Mouse (Mus musculus) cerebellum, postnatal 25 days (tissue): Measurements from ENCODE around the gene Gpx3.
"Not testable (repeated sequence)": the region's sequence is repeated elsewhere in the genome, so short reads cannot be mapped to it uniquely, and the experiment has no call there.

Experiments
- DNase-seq, 2 experiments: peaks; one replicate each; pipeline ENCODE4 v3.0.0; 2021; ENCODE audit warnings: mixed read lengths in 2 of 2

The Gpx3 gene

DNA sequence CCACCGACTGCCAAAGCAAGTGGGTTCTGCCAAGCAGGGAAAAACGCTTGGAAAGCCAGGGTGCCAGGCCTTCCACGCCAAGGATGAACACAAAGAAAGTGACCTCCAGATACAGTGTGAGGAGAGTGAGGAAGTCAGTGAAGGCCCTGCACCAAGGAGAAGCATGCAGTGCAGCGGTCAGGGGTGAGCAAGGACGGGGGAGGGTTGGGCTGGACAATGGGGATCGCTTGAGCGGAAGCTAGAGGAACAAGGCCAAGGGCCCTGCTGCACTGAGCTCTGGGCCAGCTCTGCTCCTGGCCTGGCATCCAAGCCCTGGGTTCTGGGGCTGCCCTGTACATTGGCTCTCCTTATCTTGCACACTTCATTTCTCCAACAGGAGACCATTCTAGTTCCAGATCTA is 37.8 kb downstream of the Gpx3 start:
- DNase-seq: peak; percentile 63 to 69

GRCm38 (mm10) chr11:54944702-54945101 is 42.4 kb downstream of the Gpx3 start:
- no peak for DNase-seq

GRCm38 (mm10) chr11:54949717-54950116 is 47.5 kb downstream of the Gpx3 start:
- no peak for DNase-seq

DNA sequence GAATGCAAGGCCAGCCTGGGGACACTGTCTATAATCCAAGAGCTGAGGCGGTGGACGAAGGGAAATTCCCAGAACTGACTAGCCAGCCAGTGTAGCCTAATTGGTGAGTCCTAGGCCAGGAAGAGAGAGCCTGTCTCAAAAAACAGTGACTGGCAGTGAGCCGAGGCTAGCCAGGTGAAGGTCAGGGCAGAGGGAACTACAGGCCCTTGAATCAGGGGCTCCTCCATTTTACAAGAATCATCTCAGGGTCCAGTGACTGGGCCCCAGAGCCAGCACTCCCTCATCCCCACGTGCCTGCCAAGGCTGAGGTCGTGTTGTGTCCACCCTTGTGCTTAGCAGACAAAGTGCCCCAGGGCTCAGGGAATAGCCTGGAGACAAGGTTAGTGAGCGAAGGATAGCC is 48.4 kb downstream of the Gpx3 start:
- DNase-seq: no peak

GRCm38 (mm10) chr11:54952651-54953050 is 50.4 kb downstream of the Gpx3 start:
- peak; percentile 52 to 56 for DNase-seq

DNA sequence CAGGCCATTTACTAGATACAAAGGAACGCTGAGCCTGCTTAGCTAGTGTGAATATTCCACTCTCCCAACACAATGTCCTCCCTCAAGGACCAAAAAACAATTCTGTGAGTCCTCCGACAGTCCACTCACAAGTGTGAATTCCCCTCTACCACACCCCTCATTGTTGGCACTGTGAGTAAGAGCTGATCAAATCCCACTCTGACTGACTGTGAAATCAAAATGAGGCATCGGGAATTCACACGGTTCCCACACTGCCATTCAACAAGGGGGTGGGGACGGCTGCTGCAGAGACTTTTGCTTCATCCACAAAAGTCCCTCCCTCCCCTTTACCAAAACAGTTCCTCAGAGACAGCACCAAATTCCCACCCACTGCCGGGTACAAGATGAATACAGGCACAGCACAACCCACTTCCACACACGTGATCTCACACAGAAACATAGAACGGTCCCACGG is 51.8 kb downstream of the Gpx3 start:
- DNase-seq: no peak

DNA sequence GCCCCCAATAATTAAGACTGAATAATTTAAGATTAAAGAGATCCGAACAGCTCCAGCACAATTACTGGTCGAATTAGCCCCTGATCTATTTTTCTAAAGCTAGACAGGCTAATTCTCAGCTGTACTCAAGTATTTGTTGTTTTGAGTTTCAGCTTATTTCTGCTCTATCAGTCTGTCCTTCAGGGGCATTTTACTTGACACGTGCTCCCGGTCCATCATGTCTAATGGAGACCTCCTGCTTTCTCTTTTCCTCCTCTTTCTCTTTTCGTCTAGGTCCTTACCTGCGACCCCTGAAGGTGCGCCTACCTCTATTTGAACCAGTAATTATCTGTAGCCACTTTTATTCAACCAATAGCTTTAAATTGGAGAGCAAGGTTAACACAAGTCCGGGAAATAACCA is 52.5 kb downstream of the Gpx3 start:
- no peak for DNase-seq

DNA sequence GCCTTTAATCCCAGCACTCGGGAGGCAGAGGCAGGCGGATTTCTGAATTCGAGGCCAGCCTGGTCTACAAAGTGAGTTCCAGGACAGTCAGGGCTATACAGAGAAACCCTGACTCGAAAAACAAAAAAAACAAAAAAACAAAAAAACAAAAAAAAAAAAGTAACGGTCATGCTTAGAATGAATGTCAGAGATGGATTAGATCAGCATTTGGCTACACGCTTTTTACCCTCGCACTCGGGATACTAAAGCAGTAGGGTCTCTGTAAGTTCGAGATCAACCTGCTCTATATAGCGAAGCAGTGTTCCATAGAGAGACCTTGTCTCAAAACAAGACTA is 53.1 kb downstream of the Gpx3 start:
- DNase-seq: not testable (repeated sequence)

DNA sequence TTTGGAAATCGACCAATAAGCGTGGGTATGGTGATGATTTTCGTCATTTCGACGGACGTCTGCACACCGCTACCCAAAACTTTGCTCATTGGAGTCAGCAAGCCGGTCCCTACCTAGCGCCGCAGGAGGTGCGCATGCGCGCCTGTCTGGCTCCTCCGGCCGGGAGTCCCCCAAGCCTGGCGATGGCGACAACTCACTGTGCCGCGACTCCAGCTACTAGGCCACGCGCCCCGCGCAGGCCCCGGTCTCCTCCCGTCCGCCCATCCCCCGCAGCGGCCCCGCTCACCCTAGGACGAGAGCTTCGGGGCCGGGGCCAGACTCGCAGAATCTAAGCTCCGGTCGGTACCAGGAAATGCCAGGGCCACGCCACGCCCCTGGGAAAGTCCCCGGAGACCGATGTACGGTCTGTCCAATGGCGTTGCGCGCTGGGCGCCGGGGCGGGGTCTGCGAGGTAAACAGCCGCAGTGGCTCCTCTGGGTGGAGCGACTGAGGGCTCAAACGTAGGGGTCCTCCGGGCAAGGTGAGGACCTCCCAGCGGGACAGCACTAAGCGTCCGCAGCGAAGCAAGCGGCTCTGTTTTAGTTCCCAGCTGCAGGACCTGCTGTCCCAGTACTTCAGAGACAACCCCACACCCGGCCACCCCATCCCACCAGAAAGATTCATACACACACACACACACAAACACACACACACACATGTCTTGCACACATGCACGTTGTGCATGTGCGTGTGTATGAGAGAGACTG is 53.7 kb downstream of the Gpx3 start:
- peak; percentile 99 for DNase-seq

- DNase-seq: no peak
These were observed 54.7 kb downstream of the Gpx3 start for GRCm38 (mm10) chr11:54956912-54957311.

DNA sequence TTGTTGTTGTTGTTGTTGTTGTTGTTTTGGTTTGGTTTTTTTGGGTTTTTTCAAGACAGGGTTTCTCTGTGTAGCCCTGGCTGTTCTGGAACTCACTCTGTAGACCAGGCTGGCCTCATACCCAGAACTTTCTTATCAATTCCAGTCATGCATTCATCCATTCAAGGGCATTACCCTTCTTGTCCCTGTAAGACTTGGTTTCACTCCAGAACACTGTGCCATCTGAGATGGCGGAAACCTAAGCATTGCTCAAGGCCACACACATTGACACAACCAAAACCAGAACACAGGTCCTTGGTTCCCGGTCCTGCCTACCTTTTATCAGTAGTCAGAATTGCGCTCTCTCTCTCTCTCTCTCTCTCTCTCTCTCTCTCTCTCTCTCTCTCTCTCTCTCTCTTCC is 55.5 kb downstream of the Gpx3 start:
- not testable (repeated sequence) for DNase-seq

- no peak for DNase-seq
These were observed 56.4 kb downstream of the Gpx3 start for GRCm38 (mm10) chr11:54958571-54959073.
